Mouse (Mus musculus) limb, embryonic 13.5 days (tissue): Measurements from ENCODE around the gene Vmn1r237. TPM values are rescaled to one million over a fixed set of nuclear protein-coding genes. Genes with fewer than 3 reads are reported as not detected.

Experiments used
- ATAC-seq: fragments of 200-750 bp; cut with Nextera tagmentation; 2 replicates; pipeline ENCODE4 v1.8.0; 2017; ENCODE audit warnings: low read depth, moderate number of reproducible peaks, moderate TSS enrichment; ENCODE audit not compliant: low FRiP score
- H3K27ac ChIP-seq: fragments of 300-500 bp; sonication (generic); 2 replicates; pipeline ENCODE4 v1.5.1; 2015; ENCODE audit warnings: inconsistent platforms, mild to moderate bottlenecking, moderate library complexity
- H3K27me3 ChIP-seq: fragments of 300-500 bp; sonication (generic); 2 replicates; pipeline ENCODE4 v1.6.1; 2015; ENCODE audit warnings: mild to moderate bottlenecking, inconsistent platforms
- H3K36me3 ChIP-seq: fragments of 300-500 bp; sonication (generic); 2 replicates; pipeline ENCODE4 v1.6.1; 2015; ENCODE audit warnings: inconsistent platforms, mild to moderate bottlenecking, moderate library complexity
- H3K4me1 ChIP-seq: fragments of 300-500 bp; sonication (generic); 2 replicates; pipeline ENCODE4 v1.6.1; 2015; ENCODE audit warnings: inconsistent platforms
- H3K4me2 ChIP-seq: fragments of 300-500 bp; sonication (generic); replicated peaks from 2 replicates; pipeline ENCODE4 v1.6.1; 2015; ENCODE audit warnings: inconsistent platforms, mild to moderate bottlenecking, moderate library complexity
- H3K4me3 ChIP-seq: fragments of 300-500 bp; sonication (generic); 2 replicates; pipeline ENCODE4 v1.5.1; 2015; ENCODE audit warnings: moderate library complexity, mild to moderate bottlenecking, inconsistent platforms
- H3K9ac ChIP-seq: fragments of 300-500 bp; sonication (generic); 2 replicates; pipeline ENCODE4 v1.6.1; 2015; ENCODE audit warnings: mild to moderate bottlenecking, inconsistent platforms
- H3K9me3 ChIP-seq: fragments of 300-500 bp; sonication (generic); 2 replicates; pipeline ENCODE4 v1.6.1; 2016; ENCODE audit warnings: inconsistent platforms
- WGBS: fragments of 180-500 bp; shearing (Covaris S2); methylation state at CpG from one replicate; pipeline ENCODE4 v1.1.7; 2015; 5-methylcytosine and 5-hydroxymethylcytosine counted together
- microRNA-seq: library from miRNA; unstranded; fragments of <30 nt; microRNA quantifications from one replicate; pipeline ENCODE4, GENCODE M21; 2016
- polyA plus RNA-seq: library from polyadenylated mRNA; unstranded; fragments of >200 nt; fragmentation: Nextera tagmentation; extraction: Ambion mirVana; gene quantifications from 2 replicates; pipeline ENCODE4 v1.2.1, GENCODE M21; 2015

The Vmn1r237 gene
- not detected in 2 replicates for polyA plus RNA-seq

DNA sequence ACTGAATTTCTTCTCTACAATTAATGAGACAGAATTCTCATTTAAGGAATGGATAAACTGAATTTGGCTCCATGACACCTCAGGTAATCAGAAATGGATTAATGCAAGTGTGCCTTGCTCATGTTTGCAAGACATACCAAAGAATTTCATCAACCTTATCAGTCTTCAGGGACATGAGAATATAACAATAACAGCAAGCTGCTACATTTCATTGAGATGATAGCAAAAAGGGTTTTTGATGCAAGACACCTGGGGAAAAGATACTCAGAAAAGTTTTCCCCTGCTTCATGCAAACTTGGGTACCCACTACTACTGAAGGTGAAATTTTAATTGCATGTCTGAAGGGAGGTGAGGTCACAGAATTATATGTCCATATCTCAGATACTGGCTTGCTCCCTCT lies at the start of gene Vmn1r237:
Gene Vmn1r237 (plus strand): TSS at position 301 of the 400 bp plus-strand sequence.
- H3K4me2 ChIP-seq: no peak within 1 kb of the TSS
- no peaks in the 10 kb centered on the region for H3K36me3 ChIP-seq
- no peak within 1 kb of the TSS for H3K4me3 ChIP-seq
- no peak within 1 kb of the TSS for H3K9ac ChIP-seq
- no peaks in the 10 kb centered on the region for H3K27me3 ChIP-seq
- H3K27ac ChIP-seq: no peak within 1 kb of the TSS
- H3K9me3 ChIP-seq: no peaks in the 10 kb centered on the region
- H3K4me1 ChIP-seq: no peaks in the 10 kb centered on the region
- no peak for ATAC-seq

- Histone ChIP-seq H3K27ac (no peak overlapping the region), H3K4me3 (no peak overlapping the region), H3K27me3 (no peaks in the 10 kb centered on the region), H3K4me1 (no peaks in the 10 kb centered on the region), H3K4me2 (no peak overlapping the region), H3K9ac (no peak overlapping the region), H3K36me3 (no peaks in the 10 kb centered on the region), H3K9me3 (no peaks in the 10 kb centered on the region)
- WGBS: 14% methylated on average over 4 of the region's 4 CpGs
- no peak for ATAC-seq
Observed at GRCm38 (mm10) chr17:21272103-21272502, 39.6 kb upstream of the Vmn1r237 start.

- no peaks in the 10 kb centered on the region for H3K4me1 ChIP-seq
- H3K36me3 ChIP-seq: no peaks in the 10 kb centered on the region
- no peak for ATAC-seq
- H3K4me2 ChIP-seq: no peak within 1 kb of the TSS
- no peak within 1 kb of the TSS for H3K27ac ChIP-seq
- H3K4me3 ChIP-seq: no peak within 1 kb of the TSS
- 78% methylated on average over 3 of the region's 3 CpGs for WGBS
- H3K27me3 ChIP-seq: no peaks in the 10 kb centered on the region
- no peak within 1 kb of the TSS for H3K9ac ChIP-seq
- H3K9me3 ChIP-seq: no peaks in the 10 kb centered on the region
Observed at GRCm38 (mm10) chr17:21282642-21283041, 29.0 kb upstream of the Vmn1r237 start, which contains the start of gene Vmn1r236. Gene Vmn1r236, plus strand, starts transcription at chr17:21282942.

- ATAC-seq: no peak
- H3K36me3 ChIP-seq: no peaks in the 10 kb centered on the region
- H3K9ac ChIP-seq: no peak overlapping the region
- no peak overlapping the region for H3K27ac ChIP-seq
- no peaks in the 10 kb centered on the region for H3K27me3 ChIP-seq
- H3K4me3 ChIP-seq: no peak overlapping the region
- H3K4me2 ChIP-seq: no peak overlapping the region
- no peaks in the 10 kb centered on the region for H3K4me1 ChIP-seq
- no peaks in the 10 kb centered on the region for H3K9me3 ChIP-seq
Observed at GRCm38 (mm10) chr17:21284395-21284794, 27.3 kb upstream of the Vmn1r237 start.

DNA sequence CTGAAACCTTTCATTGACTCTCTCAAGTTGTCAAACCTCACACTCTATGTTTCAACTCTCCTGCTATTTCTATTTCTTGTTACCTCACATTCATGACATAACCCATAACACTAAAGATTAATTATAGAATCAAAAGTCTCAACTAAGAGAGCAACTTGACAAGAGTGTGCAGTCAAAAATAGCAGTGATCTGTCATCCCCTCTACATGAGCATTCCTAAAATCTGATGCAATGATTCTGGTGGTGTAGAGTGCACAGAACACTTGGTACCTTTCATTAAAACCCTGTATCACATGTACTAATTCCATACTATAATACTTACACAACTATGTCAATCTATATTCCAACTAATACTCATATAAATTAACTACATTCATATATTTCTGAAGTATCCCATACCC lies 22.0 kb upstream of the Vmn1r237 start:
- no peak for ATAC-seq
- Histone ChIP-seq H3K27ac (no peak overlapping the region), H3K27me3 (no peaks in the 10 kb centered on the region), H3K4me2 (no peak overlapping the region), H3K4me1 (no peaks in the 10 kb centered on the region), H3K36me3 (no peaks in the 10 kb centered on the region), H3K9ac (no peak overlapping the region), H3K4me3 (no peak overlapping the region), H3K9me3 (no peaks in the 10 kb centered on the region)

Small RNA genes lying within 50 kb of the gene (microRNA-seq; reads per million reads assigned to microRNA genes)
- gene Gm26384: not detected

Other genes with a start within 250 kb of the Vmn1r237 start
- gene Vmn1r234, start 85.8 kb upstream of the Vmn1r237 start, polyA plus RNA-seq: not detected in 2 replicates
- not detected in 2 replicates for gene Vmn1r235, start 55.5 kb upstream of the Vmn1r237 start, polyA plus RNA-seq
- gene Vmn1r236, start 28.9 kb upstream of the Vmn1r237 start, polyA plus RNA-seq: not detected in 2 replicates
- gene Zfp677, start 71.9 kb downstream of the Vmn1r237 start, polyA plus RNA-seq: 3.5 and 4.6 TPM in 2 replicates
- gene Zfp54, start 111.4 kb downstream of the Vmn1r237 start, polyA plus RNA-seq: 4.1 and 4.8 TPM in 2 replicates
- 17.3 and 18.0 TPM in 2 replicates for gene Zfp51, start 138.5 kb downstream of the Vmn1r237 start, polyA plus RNA-seq
- gene Zfp53, start 177.1 kb downstream of the Vmn1r237 start, polyA plus RNA-seq: 12.4 TPM in 2 replicates
- 4.9 and 5.1 TPM in 2 replicates for gene Zfp52, start 223.7 kb downstream of the Vmn1r237 start, polyA plus RNA-seq